Mouse (Mus musculus) heart, postnatal 0 days (tissue): ENCODE results near the gene Lypla2.
"Not testable (repeated sequence)": the region's sequence is repeated elsewhere in the genome, so short reads cannot be mapped to it uniquely, and the experiment has no call there.

Source experiments
- CTCF ChIP-seq: IDR thresholded peaks from 2 replicates; pipeline ENCODE4 v1.5.1; 2016; ENCODE audit warnings: antibody characterized with exemption, control low read depth, low read depth
- EP300 ChIP-seq: IDR thresholded peaks from 2 replicates; pipeline ENCODE4 v1.6.1; 2016; ENCODE audit warnings: antibody characterized with exemption, low read depth

- TF ChIP-seq CTCF, EP300: not testable (repeated sequence)
These were observed 7.8 kb upstream of the Lypla2 start for GRCm38 (mm10) chr4:135980223-135980622.
